Mouse (Mus musculus) small intestine, adult 2 months (tissue): ENCODE results near the gene Psmf1.

Source experiments
- CTCF ChIP-seq: fragments of 200-500 bp; IDR thresholded peaks from 2 replicates; pipeline ENCODE4 v1.5.1; 2012; ENCODE audit warnings: low read depth, mild to moderate bottlenecking, control low read depth, inconsistent platforms, low read length, moderate library complexity, mixed read lengths; ENCODE audit not compliant: insufficient replicate concordance, insufficient read length; ENCODE audit errors: extremely low read depth
- POLR2A ChIP-seq: fragments of 200-500 bp; IDR thresholded peaks from 2 replicates; pipeline ENCODE4 v1.6.1; 2012; ENCODE audit warnings: low read depth, mild to moderate bottlenecking, control low read depth, inconsistent platforms, low read length, moderate library complexity

- no peak for TF ChIP-seq CTCF
- no peak for TF ChIP-seq POLR2A
Observed at GRCm38 (mm10) chr2:151742084-151742483, 1.9 kb downstream of the Psmf1 start.
